Mouse (Mus musculus) CH12.LX (cell line): ENCODE data around the gene Nlrp1a. TPM values are rescaled to one million over a fixed set of nuclear protein-coding genes. Genes with fewer than 3 reads are reported as not detected.
A peak's percentile ranks its signal among the peaks of the same experiment; 100 is the strongest.

Experiments used
- DNase-seq: peaks from one replicate; pipeline ENCODE4 v3.0.0-alpha.2; 2013; ENCODE audit errors: extremely low read depth
- H3K27ac ChIP-seq: 2 replicates; pipeline ENCODE4 v1.5.1; 2012; ENCODE audit warnings: low read depth, mild to moderate bottlenecking, control low read depth, moderate library complexity; ENCODE audit not compliant: insufficient read depth
- H3K27me3 ChIP-seq: replicated peaks from 2 replicates; pipeline ENCODE3; 2012; ENCODE audit warnings: inconsistent platforms
- H3K36me3 ChIP-seq, 2 experiments: replicated peaks in 1 of 2; 2 replicates each; pipeline versions ENCODE3 to v1.6.1; 2012; ENCODE audit warnings: inconsistent platforms in 1 of 2, low read length in 1 of 2, mild to moderate bottlenecking in 1 of 2, mixed read lengths in 1 of 2, moderate library complexity in 1 of 2; ENCODE audit not compliant: control insufficient read depth in 1 of 2, insufficient read depth in 1 of 2
- H3K4me1 ChIP-seq, 2 experiments: 2 replicates each; pipeline ENCODE4 v1.6.1; 2012; ENCODE audit warnings: inconsistent platforms in 1 of 2, moderate library complexity in 1 of 2; ENCODE audit not compliant: insufficient read depth in 2 of 2, control insufficient read depth in 1 of 2
- H3K4me2 ChIP-seq: 2 replicates; pipeline ENCODE4 v1.6.1; 2012; ENCODE audit warnings: low read depth, mild to moderate bottlenecking, control low read depth; ENCODE audit not compliant: poor library complexity, insufficient read depth, severe bottlenecking
- H3K4me3 ChIP-seq, 3 experiments: fragments of 150-350 bp in 1 of 3; sonication (generic) in 1 of 3; replicated peaks in 1 of 3; 2 replicates each; pipeline versions ENCODE3 to v1.5.1; 2011 to 2012; ENCODE audit warnings: low read depth in 2 of 3, low read length in 2 of 3, mild to moderate bottlenecking in 2 of 3, moderate library complexity in 2 of 3, control low read depth in 1 of 3, improper control_type of control experiment in 1 of 3, inconsistent platforms in 1 of 3, mixed read lengths in 1 of 3; ENCODE audit not compliant: poor library complexity in 1 of 3
- H3K79me2 ChIP-seq: replicated peaks from 2 replicates; pipeline ENCODE4 v1.6.1; 2012; ENCODE audit warnings: mild to moderate bottlenecking, moderate library complexity; ENCODE audit not compliant: control insufficient read depth, poor library complexity, insufficient read depth, severe bottlenecking; ENCODE audit errors: extremely low read depth
- H3K9ac ChIP-seq: 2 replicates; pipeline ENCODE4 v1.6.1; 2012; ENCODE audit warnings: low read depth, mild to moderate bottlenecking, control low read depth, moderate library complexity; ENCODE audit not compliant: insufficient read depth
- H3K9me3 ChIP-seq: replicated peaks from 2 replicates; pipeline ENCODE3; 2012; ENCODE audit warnings: low read length, inconsistent platforms, mixed read lengths
- BHLHE40 ChIP-seq: IDR thresholded peaks from 2 replicates; pipeline ENCODE4 v1.6.1; 2011; ENCODE audit warnings: mild to moderate bottlenecking, low read depth, low read length, improper control_type of control experiment
- CHD2 ChIP-seq: IDR thresholded peaks from 2 replicates; pipeline ENCODE4 v1.6.1; 2011; ENCODE audit warnings: low read length, improper control_type of control experiment
- E2F4 ChIP-seq: IDR thresholded peaks from 2 replicates; pipeline ENCODE4 v1.6.1; 2011; ENCODE audit warnings: low read depth, low read length, improper control_type of control experiment; ENCODE audit not compliant: insufficient replicate concordance
- ELF1 ChIP-seq: IDR thresholded peaks from 2 replicates; pipeline ENCODE4 v1.6.1; 2014; ENCODE audit warnings: low read depth, mild to moderate bottlenecking, inconsistent platforms, low read length, improper control_type of control experiment
- EP300 ChIP-seq: IDR thresholded peaks from 2 replicates; pipeline ENCODE4 v1.6.1; 2011; ENCODE audit warnings: low read length, improper control_type of control experiment
- ETS1 ChIP-seq: conservative IDR thresholded peaks from 2 replicates; pipeline ENCODE4 v1.6.1; 2012; ENCODE audit warnings: low read depth, mild to moderate bottlenecking, inconsistent platforms, low read length, improper control_type of control experiment, moderate library complexity
- GABPA ChIP-seq: IDR thresholded peaks from 2 replicates; pipeline ENCODE4 v1.6.1; 2012; ENCODE audit warnings: low read depth, low read length, improper control_type of control experiment, inconsistent platforms; ENCODE audit not compliant: insufficient replicate concordance
- HCFC1 ChIP-seq: IDR thresholded peaks from 2 replicates; pipeline ENCODE4 v1.6.1; 2012; ENCODE audit warnings: low read depth, mild to moderate bottlenecking, inconsistent platforms, low read length, improper control_type of control experiment
- JUN ChIP-seq: IDR thresholded peaks from 2 replicates; pipeline ENCODE4 v1.6.1; 2011; ENCODE audit warnings: low read depth, mild to moderate bottlenecking, low read length, improper control_type of control experiment, moderate library complexity; ENCODE audit not compliant: insufficient read depth
- JUND ChIP-seq: conservative IDR thresholded peaks from 2 replicates; pipeline ENCODE4 v1.6.1; 2011; ENCODE audit warnings: low read depth, low read length, improper control_type of control experiment
- KAT2A ChIP-seq: IDR thresholded peaks from 2 replicates; pipeline ENCODE4 v1.6.1; 2012; ENCODE audit warnings: low read length, improper control_type of control experiment, inconsistent platforms; ENCODE audit not compliant: insufficient replicate concordance
- MAFK ChIP-seq: IDR thresholded peaks from 2 replicates; pipeline ENCODE4 v1.6.1; 2011; ENCODE audit warnings: low read length, improper control_type of control experiment; ENCODE audit not compliant: insufficient replicate concordance
- MAZ ChIP-seq: IDR thresholded peaks from 2 replicates; pipeline ENCODE4 v1.6.1; 2012; ENCODE audit warnings: low read depth, mild to moderate bottlenecking, inconsistent platforms, low read length, improper control_type of control experiment, moderate library complexity
- MXI1 ChIP-seq: IDR thresholded peaks from 2 replicates; pipeline ENCODE4 v1.6.1; 2011; ENCODE audit warnings: mild to moderate bottlenecking, low read depth, low read length, improper control_type of control experiment
- MYC ChIP-seq: IDR thresholded peaks from 2 replicates; pipeline ENCODE4 v1.6.1; 2011; ENCODE audit warnings: low read depth, mild to moderate bottlenecking, improper control_type of control experiment, low read length
- NELFE ChIP-seq: IDR thresholded peaks from 2 replicates; pipeline ENCODE4 v1.6.1; 2011; ENCODE audit warnings: low read depth, low read length, improper control_type of control experiment
- PAX5 ChIP-seq: IDR thresholded peaks from 2 replicates; pipeline ENCODE4 v1.6.1; 2012; ENCODE audit warnings: low read length, inconsistent platforms, mixed read lengths
- POLR2A ChIP-seq: IDR thresholded peaks from 2 replicates; pipeline ENCODE4 v1.6.1; 2011; ENCODE audit warnings: low read depth, mild to moderate bottlenecking, improper control_type of control experiment, low read length
- POLR2AphosphoS2 ChIP-seq: IDR thresholded peaks from 2 replicates; pipeline ENCODE4 v1.6.1; 2011; ENCODE audit warnings: low read depth, low read length, improper control_type of control experiment
- RAD21 ChIP-seq: IDR thresholded peaks from 2 replicates; pipeline ENCODE4 v1.6.1; 2011; ENCODE audit warnings: low read depth, mild to moderate bottlenecking, low read length, improper control_type of control experiment, moderate library complexity
- RCOR1 ChIP-seq: conservative IDR thresholded peaks from 2 replicates; pipeline ENCODE4 v1.6.1; 2012; ENCODE audit warnings: low read depth, mild to moderate bottlenecking, inconsistent platforms, low read length, improper control_type of control experiment
- SIN3A ChIP-seq: IDR thresholded peaks from 2 replicates; pipeline ENCODE4 v1.6.1; 2012; ENCODE audit warnings: low read length, improper control_type of control experiment, inconsistent platforms
- TCF12 ChIP-seq: IDR thresholded peaks from 2 replicates; pipeline ENCODE4 v1.6.1; 2014; ENCODE audit warnings: low read depth, mild to moderate bottlenecking, inconsistent platforms, low read length, improper control_type of control experiment
- UBTF ChIP-seq: IDR thresholded peaks from 2 replicates; pipeline ENCODE4 v1.6.1; 2012; ENCODE audit warnings: low read depth, mild to moderate bottlenecking, inconsistent platforms, low read length, improper control_type of control experiment, moderate library complexity
- USF1 ChIP-seq: IDR thresholded peaks from 2 replicates; pipeline ENCODE4 v1.6.1; 2014; ENCODE audit warnings: low read depth, mild to moderate bottlenecking, inconsistent platforms, low read length, improper control_type of control experiment
- USF2 ChIP-seq: conservative IDR thresholded peaks from 2 replicates; pipeline ENCODE4 v1.6.1; 2011; ENCODE audit warnings: low read depth, low read length, improper control_type of control experiment
- ZC3H11A ChIP-seq: IDR thresholded peaks from 2 replicates; pipeline ENCODE4 v1.6.1; 2012; ENCODE audit warnings: low read depth, mild to moderate bottlenecking, inconsistent platforms, low read length, improper control_type of control experiment
- ZMIZ1 ChIP-seq: IDR thresholded peaks from 2 replicates; pipeline ENCODE4 v1.6.1; 2012; ENCODE audit warnings: low read depth, mild to moderate bottlenecking, inconsistent platforms, low read length, improper control_type of control experiment
- ZNF384 ChIP-seq: IDR thresholded peaks from 2 replicates; pipeline ENCODE4 v1.6.1; 2012; ENCODE audit warnings: low read depth, low read length, improper control_type of control experiment, inconsistent platforms
- dilution Hi-C: fragments of 300-500 bp; cut with MboI; formaldehyde crosslinking; loops from 2 replicates; pipeline ENCODE4 v1.14.3; 2020; ENCODE audit warnings: low sequenced_read_pairs; ENCODE audit not compliant: extremely low pct_unique_long_range_greater_than_20kb, extremely low pct_ligation_motif_present
- in situ Hi-C: fragments of 300-500 bp; cut with MboI; formaldehyde crosslinking; loops from 3 replicates; pipeline ENCODE4 v1.14.3; 2019; ENCODE audit warnings: low sequenced_read_pairs, low pct_ligation_motif_present, low pct_unique_long_range_greater_than_20kb, mixed read lengths
- polyA plus RNA-seq: library from polyadenylated mRNA; unstranded; fragments of >175 nt; gene quantifications from 2 replicates; pipeline ENCODE4 v1.2.1, GENCODE M21; 2012; ENCODE audit warnings: low read depth; ENCODE audit not compliant: insufficient read length
- total RNA-seq, 2 experiments: library from RNA; depleted of rRNA; stranded (reverse); fragments of 300-350 nt in 1 of 2; fragments of >200 nt in 1 of 2; gene quantifications; 2 replicates each; pipeline ENCODE4 v1.2.3; 2012 to 2014

The Nlrp1a gene
- total and polyA plus RNA-seq, 3 experiments = 0.34 to 2.6 (median 1.5) TPM

DNA sequence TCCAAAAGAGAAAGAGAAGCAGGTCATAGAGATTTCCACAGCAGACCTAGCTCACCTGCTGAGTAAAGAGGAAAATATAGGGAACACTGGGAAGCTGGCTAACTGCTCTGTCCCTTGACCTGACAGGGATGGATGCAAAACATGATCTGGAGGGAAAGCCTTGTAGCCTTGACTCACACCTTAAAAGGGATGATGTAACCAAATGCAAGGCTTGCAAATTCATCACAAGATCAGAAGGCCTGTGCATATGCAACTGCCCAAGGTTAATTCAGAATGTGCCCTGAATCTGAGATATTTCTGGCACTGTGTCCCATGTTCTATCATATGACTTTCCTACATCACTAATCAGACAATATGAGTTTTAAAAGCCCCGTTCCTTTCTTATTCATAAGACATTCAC is 10.8 kb upstream of the Nlrp1a start:
- no peak overlapping the region for H3K4me3 ChIP-seq
- DNase-seq = peak; percentile 35
- H3K79me2 ChIP-seq = no peaks in the 10 kb centered on the region
- no peaks in the 10 kb centered on the region for H3K9me3 ChIP-seq
- H3K4me1 ChIP-seq = peaks cover 9 to 20% of the 10 kb centered on the region in 2 experiments
- H3K9ac ChIP-seq = no peak overlapping the region
- H3K4me2 ChIP-seq = no peak overlapping the region
- TF ChIP-seq MAFK (no peak), JUN (no peak), ELF1 (no peak), EP300 (no peak), SIN3A (no peak), BHLHE40 (no peak), HCFC1 (no peak), NELFE (no peak), MXI1 (no peak), KAT2A (no peak), E2F4 (no peak), RCOR1 (no peak), RAD21 (no peak), UBTF (no peak)
- in situ Hi-C loops (no loop called here), dilution Hi-C loops (no loop called here)
- no peaks in the 10 kb centered on the region for H3K36me3 ChIP-seq
- no peak overlapping the region for H3K27ac ChIP-seq
- H3K27me3 ChIP-seq = no peaks in the 10 kb centered on the region

DNA sequence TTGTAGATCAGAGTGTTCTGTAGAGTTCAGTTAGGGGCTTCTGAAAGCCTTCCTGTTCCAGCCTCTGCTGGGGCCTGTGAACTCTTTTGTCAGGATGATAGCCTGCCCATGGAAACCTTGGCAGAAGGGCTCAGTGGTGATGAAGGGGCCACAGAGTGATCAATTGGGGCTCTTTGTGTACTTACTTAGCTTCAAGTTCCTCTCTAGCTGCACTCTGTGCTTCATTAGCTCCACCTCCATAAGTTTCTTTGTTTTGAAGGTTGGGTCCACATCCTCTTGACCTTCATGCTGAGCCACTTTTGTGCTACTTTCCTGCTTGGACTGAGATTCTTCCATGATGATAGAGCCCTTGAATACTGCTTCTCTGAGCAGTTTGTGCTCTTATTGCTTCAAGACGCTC is 2.5 kb downstream of the Nlrp1a start:
- H3K27me3 ChIP-seq = no peaks in the 10 kb centered on the region
- H3K27ac ChIP-seq = no peak overlapping the region
- H3K79me2 ChIP-seq = no peaks in the 10 kb centered on the region
- no peaks in the 10 kb centered on the region for H3K9me3 ChIP-seq
- dilution Hi-C loops (no loop called here), in situ Hi-C loops (no loop called here)
- H3K36me3 ChIP-seq = peaks cover 0 to 10% of the 10 kb centered on the region in 2 experiments
- H3K4me2 ChIP-seq = no peak overlapping the region
- DNase-seq = no peak
- no peak for TF ChIP-seq USF2
- TF ChIP-seq ZMIZ1 = no peak
- no peak for TF ChIP-seq PAX5
- TF ChIP-seq SIN3A = no peak
- TF ChIP-seq ZNF384 = no peak
- TF ChIP-seq MYC = no peak
- TF ChIP-seq POLR2AphosphoS2 = no peak
- no peak for TF ChIP-seq JUN
- TF ChIP-seq JUND = no peak
- no peak for TF ChIP-seq MXI1
- no peak for TF ChIP-seq MAFK
- TF ChIP-seq GABPA = no peak
- no peak for TF ChIP-seq MAZ
- no peak for TF ChIP-seq ZC3H11A
- TF ChIP-seq USF1 = no peak
- no peak for TF ChIP-seq TCF12
- no peak for TF ChIP-seq CHD2
- TF ChIP-seq POLR2A = no peak
- no peak for TF ChIP-seq ETS1
- no peak for TF ChIP-seq ELF1
- no peak overlapping the region for H3K9ac ChIP-seq
- H3K4me1 ChIP-seq = peaks cover 3 to 23% of the 10 kb centered on the region in 2 experiments; a peak in 3 of 4 replicates
- H3K4me3 ChIP-seq = no peak overlapping the region
